In the genomic region with DNA sequence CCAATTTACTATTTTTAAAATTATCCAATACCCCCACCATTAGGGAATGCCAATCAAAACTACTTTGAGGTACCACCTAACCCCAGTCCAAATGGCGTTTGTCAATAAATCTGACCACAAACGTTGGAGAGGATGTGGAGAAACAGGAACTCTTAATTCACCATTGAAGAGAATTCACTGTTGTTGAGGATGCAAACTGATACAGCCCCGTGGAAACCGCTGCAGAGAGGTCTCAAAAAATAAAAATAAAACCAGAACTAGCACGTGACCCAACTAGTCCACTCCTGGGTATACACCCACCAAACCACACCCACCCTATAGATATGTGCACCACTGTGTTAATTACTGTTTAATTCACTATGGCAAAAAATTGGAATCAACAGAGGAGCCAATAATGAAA, we compare ENCODE assay signal across 1 mouse cellular context.
TF ChIP-seq lines count a peak whose summit lies in the region.

No protein-coding gene starts in this region.

TF ChIP-seq in CH12.LX, 34 proteins besides CTCF, POLR2A, EP300 and RAD21 (continued from another document):
- TF ChIP-seq BHLHE40 (IDR thresholded peaks at IDR 0.05; ENCODE audit: low read depth, low read length) = peak; percentile 42; the same call in 1 of the 2 replicates
